Mouse (Mus musculus): Measurements from ENCODE around the gene Hydin. TPM values are rescaled to one million over a fixed set of nuclear protein-coding genes. Genes with fewer than 3 reads are reported as not detected.

The Hydin gene
- polyA plus RNA-seq, 1 experiment from 2014 or later, result 0.89 TPM

GRCm38 (mm10) chr8:110642331-110642730 is 375.6 kb downstream of the Hydin start:
- no peaks in the 10 kb centered on the region for H3K9me3 ChIP-seq (replicated peaks)
- no peak for ATAC-seq (ENCODE audit: insufficient number of reproducible peaks, low FRiP score, low TSS enrichment, low read depth)
- 80% methylated on average over 5 of the region's 5 CpGs for WGBS
- H3K9ac ChIP-seq, result no peak overlapping the region
- no peaks in the 10 kb centered on the region for H3K4me1 ChIP-seq
- peaks cover 18% of the 10 kb centered on the region; the same call in 1 of the 2 replicates for H3K36me3 ChIP-seq
- H3K4me2 ChIP-seq (replicated peaks), result no peak overlapping the region
- H3K27me3 ChIP-seq, result no peaks in the 10 kb centered on the region
- no peak overlapping the region for H3K27ac ChIP-seq (replicated peaks)
- H3K4me3 ChIP-seq (replicated peaks), result no peak overlapping the region

DNA sequence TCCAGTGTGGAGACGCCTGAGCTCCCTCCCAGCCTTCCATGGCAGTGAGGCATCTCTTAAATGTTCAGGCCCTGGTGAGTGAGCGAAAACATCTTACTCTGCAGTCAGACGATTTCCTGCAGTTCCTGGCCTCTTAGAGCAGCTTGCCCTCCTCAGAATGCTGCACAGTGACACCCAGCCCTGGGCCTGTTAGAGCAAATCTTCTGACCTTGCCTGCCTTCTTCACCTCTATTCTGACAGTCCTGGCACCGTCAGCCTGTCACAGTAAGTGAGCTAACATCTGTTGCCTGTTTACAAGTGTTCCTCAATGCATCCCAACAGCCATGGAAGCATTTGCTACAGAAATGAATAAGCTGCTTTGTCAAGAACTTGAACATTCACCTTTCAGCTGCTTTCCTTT is 376.4 kb downstream of the Hydin start:
- WGBS, result 59% methylated on average over 4 of the region's 4 CpGs
- no peaks in the 10 kb centered on the region for H3K9me3 ChIP-seq (replicated peaks)
- no peak overlapping the region for H3K4me2 ChIP-seq (replicated peaks)
- no peak overlapping the region for H3K27ac ChIP-seq (replicated peaks)
- H3K4me3 ChIP-seq (replicated peaks), result no peak overlapping the region
- H3K4me1 ChIP-seq, result no peaks in the 10 kb centered on the region
- H3K27me3 ChIP-seq, result no peaks in the 10 kb centered on the region
- peaks cover 11% of the 10 kb centered on the region; the same call in 1 of the 2 replicates for H3K36me3 ChIP-seq
- H3K9ac ChIP-seq, result no peak overlapping the region
- ATAC-seq (ENCODE audit: insufficient number of reproducible peaks, low FRiP score, low TSS enrichment, low read depth), result no peak

GRCm38 (mm10) chr8:110644422-110644821 is 377.6 kb downstream of the Hydin start:
- ATAC-seq (ENCODE audit: insufficient number of reproducible peaks, low FRiP score, low TSS enrichment, low read depth), result no peak
- Histone ChIP-seq H3K9me3 (replicated peaks) (no peaks in the 10 kb centered on the region), H3K4me1 (no peaks in the 10 kb centered on the region), H3K4me3 (replicated peaks) (no peak overlapping the region), H3K4me2 (replicated peaks) (no peak overlapping the region), H3K36me3 (peaks cover 12% of the 10 kb centered on the region; the same call in 1 of the 2 replicates), H3K9ac (no peak overlapping the region), H3K27me3 (no peaks in the 10 kb centered on the region), H3K27ac (replicated peaks) (no peak overlapping the region)
- 79% methylated on average over 4 of the region's 4 CpGs for WGBS

- ATAC-seq (ENCODE audit: insufficient number of reproducible peaks, low FRiP score, low TSS enrichment, low read depth), result no peak
- Histone ChIP-seq H3K27me3 (no peaks in the 10 kb centered on the region), H3K36me3 (peaks cover 17% of the 10 kb centered on the region; the same call in 1 of the 2 replicates), H3K27ac (replicated peaks) (no peak overlapping the region), H3K9ac (no peak overlapping the region), H3K4me3 (replicated peaks) (no peak overlapping the region), H3K9me3 (replicated peaks) (no peaks in the 10 kb centered on the region), H3K4me2 (replicated peaks) (no peak overlapping the region), H3K4me1 (no peaks in the 10 kb centered on the region)
- 73% methylated on average over 2 of the region's 2 CpGs for WGBS
These were observed 378.1 kb downstream of the Hydin start for GRCm38 (mm10) chr8:110644901-110645300.

DNA sequence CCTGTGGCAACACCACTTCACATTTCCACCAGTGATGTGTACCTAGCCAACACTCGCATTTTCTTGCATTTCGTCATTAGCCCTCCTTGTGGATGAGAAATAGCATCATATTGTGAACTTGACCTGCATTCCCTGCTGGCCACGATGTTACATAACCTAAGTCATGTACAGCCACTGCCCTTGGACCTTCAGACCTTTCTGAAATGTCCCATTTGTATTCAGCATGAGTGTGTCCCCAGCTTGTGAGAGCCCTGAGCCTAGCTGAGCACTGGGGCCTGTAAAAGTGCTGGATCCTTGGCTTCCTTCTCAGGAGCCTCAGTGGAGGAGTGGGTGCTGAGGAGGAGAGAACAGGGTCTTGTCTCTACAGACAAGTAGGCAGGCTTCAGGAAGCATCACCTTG is 378.6 kb downstream of the Hydin start:
- peaks cover 20% of the 10 kb centered on the region; the same call in 1 of the 2 replicates for H3K36me3 ChIP-seq

DNA sequence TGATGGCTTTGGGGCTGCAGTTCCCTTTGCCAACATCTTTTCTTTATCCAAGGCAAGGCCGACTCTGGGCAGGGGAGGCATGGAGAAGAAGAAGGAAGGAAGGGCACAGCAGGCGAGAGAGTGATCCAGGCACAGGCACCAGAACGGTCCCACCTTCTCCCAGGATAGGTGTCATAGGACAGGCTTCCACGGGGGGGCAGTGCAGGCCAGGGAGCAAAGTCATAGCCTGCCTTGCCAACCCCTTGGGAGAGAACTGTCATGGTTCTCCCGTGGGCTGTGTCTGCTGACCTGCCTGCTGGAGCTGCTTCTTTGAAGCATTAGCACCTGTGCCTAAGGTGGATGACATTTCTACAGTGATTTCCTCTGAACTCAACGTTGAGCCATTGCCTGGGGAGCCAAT is 379.3 kb downstream of the Hydin start:
- Histone ChIP-seq H3K4me3 (replicated peaks) (no peak overlapping the region), H3K27ac (replicated peaks) (no peak overlapping the region), H3K4me2 (replicated peaks) (no peak overlapping the region), H3K27me3 (no peaks in the 10 kb centered on the region), H3K9me3 (replicated peaks) (no peaks in the 10 kb centered on the region), H3K4me1 (no peaks in the 10 kb centered on the region), H3K36me3 (peaks cover 26% of the 10 kb centered on the region; the same call in 1 of the 2 replicates), H3K9ac (no peak overlapping the region)
- WGBS, result 32% methylated on average over 6 of the region's 6 CpGs
- ATAC-seq (ENCODE audit: insufficient number of reproducible peaks, low FRiP score, low TSS enrichment, low read depth), result peak; percentile 60; the same call in 1 of the 2 replicates

More for the DNA sequence above, 378.6 kb downstream of the Hydin start:
- no peak for ATAC-seq (ENCODE audit: insufficient number of reproducible peaks, low FRiP score, low TSS enrichment, low read depth)
- H3K4me3 ChIP-seq (replicated peaks), result no peak overlapping the region
- no peak overlapping the region for H3K4me2 ChIP-seq (replicated peaks)
- H3K9ac ChIP-seq, result no peak overlapping the region
- H3K9me3 ChIP-seq (replicated peaks), result no peaks in the 10 kb centered on the region
- 89% methylated on average over 3 of the region's 3 CpGs for WGBS
- H3K27me3 ChIP-seq, result no peaks in the 10 kb centered on the region
- H3K4me1 ChIP-seq, result no peaks in the 10 kb centered on the region
- H3K27ac ChIP-seq (replicated peaks), result no peak overlapping the region

- ATAC-seq (ENCODE audit: insufficient number of reproducible peaks, low FRiP score, low TSS enrichment, low read depth), result no peak
- WGBS, result 94% methylated on average over 3 of the region's 3 CpGs
- H3K9ac ChIP-seq, result no peak overlapping the region
- no peaks in the 10 kb centered on the region for H3K9me3 ChIP-seq (replicated peaks)
- H3K27me3 ChIP-seq, result no peaks in the 10 kb centered on the region
- H3K4me2 ChIP-seq (replicated peaks), result no peak overlapping the region
- peaks cover 28% of the 10 kb centered on the region; the same call in 1 of the 2 replicates for H3K36me3 ChIP-seq
- H3K27ac ChIP-seq (replicated peaks), result no peak overlapping the region
- no peak overlapping the region for H3K4me3 ChIP-seq (replicated peaks)
- H3K4me1 ChIP-seq, result no peaks in the 10 kb centered on the region
These were observed 381.8 kb downstream of the Hydin start for GRCm38 (mm10) chr8:110648577-110648976.

DNA sequence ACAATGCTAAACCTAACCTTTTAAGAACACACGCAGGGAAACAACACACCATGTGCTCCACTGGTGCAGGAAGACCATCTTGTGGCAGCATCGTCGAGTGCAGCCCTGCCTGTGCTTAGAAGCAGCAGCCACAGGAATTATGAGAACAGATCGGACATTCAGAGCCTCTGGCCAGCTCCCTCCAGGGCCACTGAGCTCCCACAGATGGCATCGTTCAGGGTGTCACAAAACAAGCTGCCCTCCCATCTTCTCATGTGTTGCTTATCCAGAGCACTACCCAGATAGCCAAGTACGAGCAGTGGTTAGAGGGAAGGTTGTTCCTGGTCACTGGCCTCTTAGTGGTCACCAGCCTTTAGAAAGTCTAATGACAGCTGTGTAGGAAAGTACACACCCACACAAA is 382.5 kb downstream of the Hydin start:
- no peaks in the 10 kb centered on the region for H3K9me3 ChIP-seq (replicated peaks)
- H3K27ac ChIP-seq (replicated peaks), result no peak overlapping the region
- no peak overlapping the region for H3K9ac ChIP-seq
- no peak overlapping the region for H3K4me3 ChIP-seq (replicated peaks)
- WGBS, result 93% methylated on average over 6 of the region's 6 CpGs
- H3K36me3 ChIP-seq, result peaks cover 25% of the 10 kb centered on the region; the same call in 1 of the 2 replicates
- no peak overlapping the region for H3K4me2 ChIP-seq (replicated peaks)
- no peaks in the 10 kb centered on the region for H3K27me3 ChIP-seq
- H3K4me1 ChIP-seq, result no peaks in the 10 kb centered on the region
- no peak for ATAC-seq (ENCODE audit: insufficient number of reproducible peaks, low FRiP score, low TSS enrichment, low read depth)

GRCm38 (mm10) chr8:110650838-110651237 is 384.1 kb downstream of the Hydin start:
- Histone ChIP-seq H3K4me3 (replicated peaks) (no peak overlapping the region), H3K4me1 (no peaks in the 10 kb centered on the region), H3K4me2 (replicated peaks) (no peak overlapping the region), H3K27ac (replicated peaks) (no peak overlapping the region), H3K9ac (no peak overlapping the region), H3K27me3 (no peaks in the 10 kb centered on the region), H3K36me3 (peaks cover 22% of the 10 kb centered on the region; the same call in 1 of the 2 replicates), H3K9me3 (replicated peaks) (no peaks in the 10 kb centered on the region)
- 0 out of 2 replicates have a peak, but pooled peaks have one; percentile 44 for ATAC-seq (ENCODE audit: insufficient number of reproducible peaks, low FRiP score, low TSS enrichment, low read depth)
- 89% methylated on average over 9 of the region's 9 CpGs for WGBS

- H3K9ac ChIP-seq, result no peak overlapping the region
- H3K27me3 ChIP-seq, result no peaks in the 10 kb centered on the region
- no peak overlapping the region for H3K4me2 ChIP-seq (replicated peaks)
- 0 out of 2 replicates have a peak, but pooled peaks have one; percentile 40 for ATAC-seq (ENCODE audit: insufficient number of reproducible peaks, low FRiP score, low TSS enrichment, low read depth)
- H3K9me3 ChIP-seq (replicated peaks), result no peaks in the 10 kb centered on the region
- no peak overlapping the region for H3K4me3 ChIP-seq (replicated peaks)
- H3K36me3 ChIP-seq, result peaks cover 20% of the 10 kb centered on the region; the same call in 1 of the 2 replicates
- H3K27ac ChIP-seq (replicated peaks), result no peak overlapping the region
- 75% methylated on average over 4 of the region's 4 CpGs for WGBS
- no peaks in the 10 kb centered on the region for H3K4me1 ChIP-seq
These were observed 385.1 kb downstream of the Hydin start for GRCm38 (mm10) chr8:110651847-110652246.

DNA sequence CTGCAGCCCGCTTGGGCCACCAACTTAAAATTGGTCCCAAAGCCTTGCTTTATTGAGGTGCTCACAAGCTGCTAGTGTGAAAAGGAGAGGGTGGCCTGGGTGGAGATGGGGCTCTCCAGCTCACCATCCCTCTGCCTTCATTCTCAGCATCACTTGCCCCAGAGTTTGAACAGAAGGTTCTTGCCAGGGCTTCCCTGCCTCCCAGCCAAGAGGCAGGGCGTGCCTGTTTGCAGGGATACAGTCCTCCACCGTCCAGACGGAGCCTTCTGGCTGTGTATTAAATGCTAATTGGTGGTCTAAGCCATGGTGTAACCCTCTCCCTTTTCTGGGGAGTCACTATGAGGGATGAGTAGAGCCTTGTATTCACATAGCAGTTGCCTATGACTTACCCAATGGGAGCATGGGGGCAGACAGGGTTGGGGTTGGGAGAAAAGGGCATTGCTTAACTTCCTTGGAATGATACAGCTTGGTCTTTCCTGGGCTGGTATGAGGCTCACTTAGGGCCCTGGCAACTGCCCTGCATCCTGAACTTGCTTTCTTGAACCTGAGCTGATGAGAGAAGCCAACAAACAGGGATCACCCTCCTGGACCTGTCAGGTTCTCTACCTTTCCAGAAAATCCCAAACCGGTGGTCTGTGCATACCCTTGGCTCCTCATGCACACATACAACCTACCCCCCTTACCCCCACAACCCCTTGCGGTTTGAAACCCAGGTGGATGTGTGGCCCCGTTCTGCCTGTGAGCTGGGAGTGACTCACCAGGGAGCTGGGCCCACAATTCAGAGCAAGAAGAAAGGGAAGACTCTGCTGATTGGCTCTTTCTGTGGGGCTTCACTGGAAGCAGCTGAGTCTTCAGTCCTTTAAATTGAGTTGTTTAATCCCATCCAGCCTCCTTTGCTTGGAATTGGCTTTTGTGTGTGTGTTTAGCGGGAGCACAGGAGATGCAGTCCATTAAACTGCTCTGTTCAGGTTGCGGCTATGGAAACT is 387.6 kb downstream of the Hydin start:
- H3K4me3 ChIP-seq (replicated peaks), result no peak overlapping the region
- H3K27me3 ChIP-seq, result no peaks in the 10 kb centered on the region
- no peaks in the 10 kb centered on the region for H3K4me1 ChIP-seq
- no peak overlapping the region for H3K9ac ChIP-seq
- ATAC-seq (ENCODE audit: insufficient number of reproducible peaks, low FRiP score, low TSS enrichment, low read depth), result no peak
- no peak overlapping the region for H3K4me2 ChIP-seq (replicated peaks)
- no peaks in the 10 kb centered on the region for H3K9me3 ChIP-seq (replicated peaks)
- H3K27ac ChIP-seq (replicated peaks), result no peak overlapping the region
- H3K36me3 ChIP-seq, result peaks cover 26% of the 10 kb centered on the region
- 79% methylated on average over 9 of the region's 9 CpGs for WGBS
